Mouse (Mus musculus): ENCODE measurements around the gene Aldob.

DNA sequence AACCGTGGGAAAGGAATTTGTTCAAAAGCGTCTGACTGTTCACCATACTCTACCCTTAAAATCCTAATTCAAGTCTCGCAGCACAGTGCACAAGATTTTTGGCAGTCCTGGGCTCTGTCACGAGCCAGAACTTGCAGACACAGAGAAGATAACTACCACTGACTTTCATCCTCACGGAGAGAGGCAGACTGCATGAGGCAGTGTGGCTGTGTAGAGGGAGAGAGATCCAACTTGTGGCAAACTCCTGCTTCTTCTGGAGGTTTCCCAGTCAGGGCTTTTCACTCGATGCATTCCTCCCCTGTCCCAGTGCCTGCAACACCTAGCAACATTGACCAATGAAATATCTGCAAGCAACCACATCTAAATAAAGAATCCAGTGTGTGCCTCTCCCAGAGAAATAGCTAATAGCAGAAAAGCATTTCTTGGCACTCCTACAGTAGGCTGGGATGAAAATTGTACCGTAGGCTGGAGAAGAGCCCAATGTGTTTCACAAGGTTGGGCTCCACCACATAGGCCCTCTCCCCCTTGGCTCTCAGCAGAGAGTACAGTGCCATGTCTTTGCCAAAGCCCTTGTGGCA, 36.3 kb upstream of the Aldob start:
- TF ChIP-seq CTCF (IDR thresholded peaks at IDR 0.05; ENCODE audit: low read depth, low read length) (no peak), POLR2A (IDR thresholded peaks at IDR 0.05; ENCODE audit: borderline replicate concordance, low read depth, low read length) (no peak)

All from bone marrow macrophage, adult 2 months (primary cell).